Mouse (Mus musculus): Measurements from ENCODE around the gene Stab2.

DNA sequence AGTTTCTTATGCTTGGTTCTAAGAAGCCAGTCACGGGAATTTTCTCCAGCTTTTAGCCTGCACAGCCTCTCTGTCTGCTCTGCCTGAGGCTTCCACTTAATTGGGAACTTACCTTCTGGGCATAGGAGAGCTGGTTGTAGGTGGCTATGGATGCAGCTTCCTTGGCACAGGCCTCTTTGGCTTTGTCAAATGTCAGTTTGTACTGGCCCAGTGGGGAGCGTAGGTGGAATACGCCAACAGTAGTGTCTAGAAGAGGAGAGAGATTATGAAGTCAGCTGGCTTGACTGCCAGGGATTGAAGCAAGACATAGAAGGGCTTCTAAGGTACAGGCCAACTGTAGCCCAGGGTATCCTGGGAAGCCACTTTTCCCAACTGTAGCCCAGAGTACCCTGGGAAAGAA, 154.4 kb downstream of the Stab2 start:
- no peak for TF ChIP-seq POLR2A (IDR thresholded peaks at IDR 0.05; ENCODE audit: extremely low read depth, insufficient read depth, low read length)
- TF ChIP-seq CTCF (IDR thresholded peaks at IDR 0.05; ENCODE audit: low read depth, low read length), result no peak

Measured in liver, adult 2 months (tissue).